Mouse (Mus musculus) limb, embryonic 14.5 days (tissue): ENCODE results near the gene Ebi3. TPM values are rescaled to one million over a fixed set of nuclear protein-coding genes. Genes with fewer than 3 reads are reported as not detected.

Experiments
- ATAC-seq: fragments of 200-750 bp; cut with Nextera tagmentation; 2 replicates; pipeline ENCODE4 v1.8.0; 2017; ENCODE audit warnings: low read depth, moderate number of reproducible peaks, moderate TSS enrichment; ENCODE audit not compliant: low FRiP score
- DNase-seq: peaks from one replicate; pipeline ENCODE4 v3.0.0-alpha.2; 2015; ENCODE audit warnings: low spot score
- H3K27ac ChIP-seq: fragments of 300-500 bp; sonication (generic); replicated peaks from 2 replicates; pipeline ENCODE4 v1.5.1; 2014; ENCODE audit warnings: low read depth, mild to moderate bottlenecking, low read length, moderate library complexity, mixed read lengths
- H3K27me3 ChIP-seq: fragments of 300-500 bp; sonication (generic); 2 replicates; pipeline ENCODE4 v1.6.1; 2014; ENCODE audit warnings: low read length, mixed read lengths; ENCODE audit not compliant: control insufficient read depth, insufficient read depth
- H3K36me3 ChIP-seq: fragments of 300-500 bp; sonication (generic); 2 replicates; pipeline ENCODE4 v1.6.1; 2014; ENCODE audit warnings: mild to moderate bottlenecking, low read length, moderate library complexity, mixed read lengths; ENCODE audit not compliant: control insufficient read depth, insufficient read depth
- H3K4me1 ChIP-seq: fragments of 300-500 bp; sonication (generic); 2 replicates; pipeline ENCODE4 v1.6.1; 2014; ENCODE audit warnings: antibody characterized with exemption, low read length, mixed read lengths; ENCODE audit not compliant: control insufficient read depth, insufficient read depth
- H3K4me2 ChIP-seq: fragments of 300-500 bp; sonication (generic); replicated peaks from 2 replicates; pipeline ENCODE4 v1.6.1; 2014; ENCODE audit warnings: low read depth, mild to moderate bottlenecking, low read length, moderate library complexity; ENCODE audit not compliant: severe bottlenecking
- H3K4me3 ChIP-seq: fragments of 300-500 bp; sonication (generic); replicated peaks from 2 replicates; pipeline ENCODE4 v1.5.1; 2014; ENCODE audit warnings: low read length
- H3K9ac ChIP-seq: fragments of 300-500 bp; sonication (generic); 2 replicates; pipeline ENCODE4 v1.6.1; 2014; ENCODE audit warnings: mild to moderate bottlenecking, low read depth, low read length, moderate library complexity; ENCODE audit not compliant: severe bottlenecking
- H3K9me3 ChIP-seq: fragments of 300-500 bp; sonication (generic); 2 replicates; pipeline ENCODE4 v1.6.1; 2016; ENCODE audit warnings: low read length; ENCODE audit not compliant: control insufficient read depth
- POLR2A ChIP-seq: fragments of 200-500 bp; IDR thresholded peaks from 2 replicates; pipeline ENCODE4 v1.8.0; 2012; ENCODE audit warnings: inconsistent platforms, mild to moderate bottlenecking, moderate library complexity, borderline replicate concordance; ENCODE audit not compliant: insufficient read depth, insufficient read length; ENCODE audit errors: extremely low read depth
- WGBS: fragments of 180-500 bp; shearing (Covaris S2); extraction: QIAGEN DNeasy Blood & Tissue Kit; methylation state at CpG from one replicate; pipeline ENCODE4 v1.1.7; 2014; 5-methylcytosine and 5-hydroxymethylcytosine counted together
- polyA plus RNA-seq, 2 experiments: library from polyadenylated mRNA; depleted of rRNA in 1 of 2; stranded (reverse) in 1 of 2; unstranded in 1 of 2; fragments of >200 nt; fragmentation: Nextera tagmentation in 1 of 2; extraction: Ambion mirVana in 1 of 2; gene quantifications; 2 replicates each; pipeline versions ENCODE4 v1.2.1 to v1.2.3; 2012 to 2014

Ebi3 gene
- polyA plus RNA-seq, 2 experiments = 2.2 to 2.3 TPM

DNA sequence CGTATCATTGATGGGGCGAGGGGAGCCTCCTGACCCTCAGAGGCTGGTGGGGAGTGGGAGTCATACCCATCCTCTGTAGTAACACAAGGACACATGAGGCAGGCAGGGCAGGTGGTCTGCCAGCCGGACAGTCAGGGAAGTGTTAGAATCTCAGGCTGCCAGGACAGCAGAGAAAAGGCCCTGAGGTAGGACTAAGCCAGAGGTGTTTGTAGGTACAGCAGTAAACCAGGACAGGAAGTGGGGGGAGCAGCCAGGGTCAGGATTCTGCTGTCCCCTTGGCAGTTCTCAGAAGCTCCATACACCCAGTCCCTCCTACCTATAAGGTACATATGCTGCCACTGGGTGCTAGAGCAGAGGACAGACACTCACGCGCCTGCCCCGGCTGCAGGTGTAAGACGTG lies 9.2 kb downstream of the Ebi3 start:
- peaks cover 34% of the 10 kb centered on the region for H3K36me3 ChIP-seq
- H3K9me3 ChIP-seq = no peaks in the 10 kb centered on the region
- H3K9ac ChIP-seq = no peak overlapping the region
- ATAC-seq (no peak), DNase-seq (no peak)
- H3K4me1 ChIP-seq = peaks cover 3% of the 10 kb centered on the region; the same call in 1 of the 2 replicates
- no peak overlapping the region for H3K27ac ChIP-seq
- no peak overlapping the region for H3K4me3 ChIP-seq
- WGBS = 92% methylated on average over 7 of the region's 7 CpGs
- H3K4me2 ChIP-seq = no peak overlapping the region
- no peak for TF ChIP-seq POLR2A
- no peaks in the 10 kb centered on the region for H3K27me3 ChIP-seq

DNA sequence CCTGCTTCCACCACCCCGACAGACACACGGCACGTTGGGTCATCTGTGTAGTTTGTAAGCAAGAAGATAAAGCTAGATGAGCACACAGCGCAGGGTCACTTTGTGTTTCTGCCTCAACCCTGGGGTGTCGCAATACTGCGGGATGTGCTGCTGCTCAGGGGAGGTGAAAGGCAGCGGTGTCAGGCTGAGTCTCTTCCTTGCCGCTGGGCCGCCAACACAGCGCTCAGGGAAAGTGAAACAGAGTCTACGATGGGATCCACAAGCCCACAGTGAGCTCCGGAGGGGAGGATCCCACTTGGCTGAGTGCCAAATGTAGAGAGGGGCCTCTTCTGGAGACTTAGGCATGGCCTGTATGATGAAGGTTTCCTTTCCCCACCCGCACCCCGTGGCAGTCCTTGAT lies 10.7 kb downstream of the Ebi3 start:
- Histone ChIP-seq H3K4me2 (no peak overlapping the region), H3K9ac (no peak overlapping the region), H3K27ac (no peak overlapping the region), H3K36me3 (peaks cover 50% of the 10 kb centered on the region), H3K4me3 (no peak overlapping the region), H3K27me3 (no peaks in the 10 kb centered on the region), H3K4me1 (peaks cover 3% of the 10 kb centered on the region; the same call in 1 of the 2 replicates), H3K9me3 (no peaks in the 10 kb centered on the region)
- WGBS = 84% methylated on average over 14 of the region's 14 CpGs
- ATAC-seq (no peak), DNase-seq (no peak)
- TF ChIP-seq POLR2A = no peak

DNA sequence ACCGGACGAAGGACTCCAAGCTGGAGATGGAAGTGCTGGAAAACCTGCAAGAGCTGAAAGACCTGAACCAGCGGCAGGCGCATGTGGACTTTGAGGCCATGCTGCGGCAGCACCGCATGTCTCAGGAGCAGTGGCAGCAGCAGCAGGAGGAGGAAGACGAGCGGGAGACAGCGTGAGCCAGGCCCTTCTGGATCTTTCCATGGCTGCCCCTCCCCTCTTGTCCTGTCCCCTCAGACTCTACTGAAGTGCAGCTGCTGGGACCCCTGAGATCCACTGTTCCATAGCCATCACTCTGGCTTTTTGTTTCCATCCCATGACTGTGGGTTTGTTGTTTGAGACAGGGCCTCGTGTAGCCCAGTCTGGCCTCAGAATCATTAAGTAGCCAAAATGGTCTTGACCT lies 12.1 kb downstream of the Ebi3 start:
- Histone ChIP-seq H3K4me2 (no peak overlapping the region), H3K27ac (no peak overlapping the region), H3K4me1 (no peaks in the 10 kb centered on the region), H3K36me3 (peaks cover 52% of the 10 kb centered on the region), H3K4me3 (no peak overlapping the region), H3K9me3 (no peaks in the 10 kb centered on the region), H3K27me3 (no peaks in the 10 kb centered on the region), H3K9ac (no peak overlapping the region)
- DNase-seq (no peak), ATAC-seq (no peak)
- TF ChIP-seq POLR2A = no peak
- WGBS = 93% methylated on average over 10 of the region's 10 CpGs

DNA sequence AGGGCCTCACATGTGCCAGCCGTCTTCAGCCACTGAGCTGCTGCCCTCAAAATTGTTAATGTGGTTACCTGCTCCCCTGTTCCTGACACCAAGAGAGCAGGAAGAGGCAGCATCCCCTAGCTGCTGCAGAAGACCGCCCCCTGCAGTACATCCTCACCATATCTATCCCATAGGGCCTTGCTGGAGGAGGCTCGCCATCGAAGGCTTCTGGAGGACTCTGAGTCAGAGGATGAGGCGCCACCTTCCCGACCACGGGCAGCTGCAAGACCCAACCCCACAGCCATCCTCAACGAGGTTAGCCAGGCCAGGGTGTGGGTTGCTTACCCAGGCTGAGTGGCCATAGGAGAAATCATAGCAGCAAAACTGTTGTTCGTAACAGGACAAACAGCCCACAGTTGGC lies 12.6 kb downstream of the Ebi3 start:
- TF ChIP-seq POLR2A = no peak
- H3K27me3 ChIP-seq = no peaks in the 10 kb centered on the region
- no peak overlapping the region for H3K4me2 ChIP-seq
- H3K9me3 ChIP-seq = no peaks in the 10 kb centered on the region
- 80% methylated on average over 9 of the region's 9 CpGs for WGBS
- H3K36me3 ChIP-seq = peaks cover 52% of the 10 kb centered on the region
- H3K27ac ChIP-seq = no peak overlapping the region
- no peak overlapping the region for H3K4me3 ChIP-seq
- no peak overlapping the region for H3K9ac ChIP-seq
- no peak for DNase-seq
- no peak for ATAC-seq
- no peaks in the 10 kb centered on the region for H3K4me1 ChIP-seq

DNA sequence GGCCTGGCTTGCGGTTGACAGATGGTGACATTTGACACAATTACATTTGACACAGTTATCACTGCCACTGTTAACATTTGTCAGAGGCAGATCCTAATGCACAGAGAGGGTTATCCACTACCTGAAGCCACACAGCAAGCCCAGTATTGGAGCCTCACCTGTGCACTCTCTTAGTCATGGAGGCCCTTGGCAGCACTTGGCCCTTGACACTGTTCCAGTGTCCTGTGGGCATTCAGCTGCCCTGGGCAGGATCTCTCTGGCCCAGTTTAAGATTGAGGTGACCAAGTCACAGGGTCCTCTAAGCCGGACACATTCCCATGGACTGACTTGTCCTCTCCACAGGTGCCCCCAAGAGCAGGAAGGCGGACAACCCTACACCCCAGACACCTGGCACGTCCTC lies 14.7 kb downstream of the Ebi3 start:
- Histone ChIP-seq H3K27ac (no peak overlapping the region), H3K9me3 (no peaks in the 10 kb centered on the region), H3K4me3 (no peak overlapping the region), H3K4me1 (peaks cover 6% of the 10 kb centered on the region; the same call in 1 of the 2 replicates), H3K27me3 (no peaks in the 10 kb centered on the region), H3K9ac (no peak overlapping the region), H3K36me3 (peaks cover 42% of the 10 kb centered on the region), H3K4me2 (no peak overlapping the region)
- no peak for DNase-seq
- no peak for TF ChIP-seq POLR2A
- ATAC-seq = no peak
- WGBS = 90% methylated on average over 4 of the region's 4 CpGs

DNA sequence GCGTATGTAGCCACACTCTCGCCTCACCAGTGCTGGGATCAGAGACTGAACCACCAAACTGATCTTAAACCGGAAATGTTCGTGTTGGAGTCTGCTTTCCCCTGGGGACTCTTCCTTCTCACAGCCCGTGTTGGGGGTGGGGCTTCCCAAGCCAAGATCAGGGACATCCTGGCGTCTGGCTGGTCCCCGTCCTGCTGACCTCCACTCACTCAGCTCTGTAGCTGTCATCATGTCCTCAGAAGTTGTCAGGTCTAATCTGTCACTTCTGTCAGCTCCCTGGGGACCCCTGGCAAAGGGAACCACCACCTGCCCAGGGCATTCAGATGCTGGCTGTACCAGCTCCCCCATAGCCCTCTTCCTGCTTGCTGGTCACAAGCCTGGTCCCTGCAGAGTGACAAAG lies 15.8 kb downstream of the Ebi3 start:
- no peak for ATAC-seq
- H3K36me3 ChIP-seq = peaks cover 39% of the 10 kb centered on the region
- 66% methylated on average over 7 of the region's 7 CpGs for whole genome bisulfite sequencing

More for the DNA sequence above, 15.8 kb downstream of the Ebi3 start:
- no peak overlapping the region for H3K4me3 ChIP-seq
- no peaks in the 10 kb centered on the region for H3K27me3 ChIP-seq
- no peaks in the 10 kb centered on the region for H3K9me3 ChIP-seq
- H3K9ac ChIP-seq = no peak overlapping the region
- peaks cover 6% of the 10 kb centered on the region; the same call in 1 of the 2 replicates for H3K4me1 ChIP-seq
- no peak overlapping the region for H3K4me2 ChIP-seq
- DNase-seq = no peak
- TF ChIP-seq POLR2A = no peak
- H3K27ac ChIP-seq = no peak overlapping the region
